Mouse (Mus musculus): ENCODE measurements around the gene 1700030K09Rik.

Gene 1700030K09Rik

DNA sequence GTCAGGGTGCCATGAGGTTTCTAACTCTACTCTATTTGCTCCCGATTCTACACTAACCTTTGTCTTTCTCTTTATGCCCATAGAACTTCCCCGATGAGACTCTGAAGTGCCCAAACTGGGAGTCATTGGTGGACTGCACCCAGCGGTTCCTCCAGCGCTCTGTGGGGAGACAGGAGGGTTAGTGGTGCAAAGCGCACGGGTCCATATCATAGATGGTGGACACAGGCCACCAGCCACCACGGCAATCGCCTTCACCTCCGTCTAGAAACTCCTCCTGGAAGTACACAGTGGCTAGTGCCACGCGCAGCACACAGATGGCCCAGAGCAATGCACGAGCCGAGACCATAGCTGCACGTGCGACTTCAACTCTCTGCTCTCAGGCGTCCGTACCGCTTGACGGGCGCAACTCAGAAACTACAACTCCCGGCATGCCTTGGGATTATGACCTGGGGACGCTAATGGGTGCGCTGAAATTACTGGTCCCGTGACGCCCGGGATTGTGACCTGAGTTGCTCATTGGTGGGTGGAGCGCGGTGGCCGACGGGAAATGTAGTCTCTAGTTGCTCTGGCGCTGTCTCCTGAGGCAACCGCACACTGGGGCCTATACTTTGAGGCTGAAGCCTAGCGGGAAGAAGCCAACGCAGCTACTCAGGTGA is at the start of gene 1700030K09Rik, which contains the start of gene Calr3:
Gene 1700030K09Rik (plus strand): TSS at position 543 of the 656 bp plus-strand sequence.
Gene Calr3 (minus strand): TSS at position 533 of the 656 bp plus-strand sequence.
- ATAC-seq (ENCODE audit: insufficient number of reproducible peaks, low FRiP score, low TSS enrichment), result peak; percentile 100

DNA sequence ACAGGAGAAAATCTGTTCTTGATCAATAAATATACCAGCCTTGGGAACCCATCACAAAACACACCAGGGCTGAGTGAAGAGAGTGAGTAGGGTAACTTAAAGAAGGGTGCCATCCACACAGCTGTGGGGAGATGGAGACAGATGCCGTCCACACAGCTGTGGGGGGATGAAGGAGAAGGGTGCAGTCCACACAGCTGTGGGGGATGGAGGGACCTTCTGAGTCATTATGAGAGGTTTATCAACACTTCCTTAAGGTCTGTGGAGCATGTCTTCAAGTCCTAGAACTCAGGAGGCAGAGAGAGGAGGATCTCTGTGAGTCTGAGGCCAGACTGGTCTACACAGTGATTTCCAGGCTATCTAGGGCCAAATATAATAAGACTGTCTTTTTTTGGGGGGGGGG is 42.3 kb upstream of the 1700030K09Rik start:
- ATAC-seq (ENCODE audit: insufficient number of reproducible peaks, low FRiP score, low TSS enrichment), result no peak

DNA sequence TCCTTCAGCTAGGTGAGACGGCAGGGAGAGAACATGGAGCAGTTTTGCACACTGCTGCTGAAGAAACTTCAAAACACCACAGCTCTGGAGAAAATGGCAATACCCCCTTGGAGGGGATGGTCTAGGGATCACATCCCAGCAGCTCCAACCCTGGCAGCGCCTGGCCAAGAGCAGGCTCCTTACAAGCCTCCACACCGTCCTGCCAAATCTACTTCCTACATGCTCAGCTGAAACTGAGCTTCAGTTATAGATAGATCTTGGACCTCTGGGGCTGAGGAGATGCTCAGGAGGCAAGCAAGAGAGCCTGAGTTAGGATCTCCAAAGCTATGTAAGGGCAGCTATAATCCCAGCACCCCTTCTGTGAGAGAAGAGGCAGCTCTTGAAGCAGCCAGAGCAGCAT is 40.7 kb upstream of the 1700030K09Rik start:
- ATAC-seq (ENCODE audit: insufficient number of reproducible peaks, low FRiP score, low TSS enrichment), result no peak

DNA sequence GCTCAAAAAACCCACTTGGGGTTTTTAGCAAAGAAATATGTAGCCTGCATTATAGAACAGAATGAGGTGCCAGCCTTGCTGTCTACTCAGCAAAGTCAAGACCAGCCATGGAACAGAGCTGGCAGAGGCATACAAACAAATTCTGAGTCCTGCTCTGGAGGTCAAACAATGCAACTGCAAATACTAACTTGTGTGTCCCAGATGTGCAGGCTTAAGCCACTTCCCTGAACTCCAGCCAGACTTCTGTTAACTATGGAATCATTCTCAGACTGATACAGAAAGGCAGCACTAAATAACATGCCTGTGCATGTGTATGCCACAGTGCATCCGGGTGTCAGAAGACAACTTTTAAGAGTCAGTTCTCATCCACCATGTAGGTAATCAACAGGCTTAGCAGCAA is 35.8 kb upstream of the 1700030K09Rik start:
- no peak for ATAC-seq (ENCODE audit: insufficient number of reproducible peaks, low FRiP score, low TSS enrichment)

DNA sequence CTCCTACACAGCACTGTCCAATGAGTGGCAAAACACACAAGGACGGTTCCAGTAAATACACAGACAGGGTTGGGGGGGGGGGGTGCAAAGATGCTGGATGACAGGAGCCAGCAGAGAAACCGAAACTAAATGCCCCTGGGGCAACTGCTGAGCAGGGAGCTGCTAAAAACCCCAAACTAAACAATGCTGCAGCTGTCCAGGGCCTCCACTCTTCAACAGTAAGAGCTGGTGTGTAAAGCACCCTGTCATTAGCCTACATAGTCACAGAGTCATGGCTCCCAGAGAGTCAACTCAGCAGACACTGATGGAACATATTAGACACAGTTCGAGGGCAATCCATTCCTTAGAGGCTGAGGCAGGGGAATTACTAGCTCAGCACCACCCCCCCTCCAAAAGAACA is 34.2 kb upstream of the 1700030K09Rik start:
- ATAC-seq (ENCODE audit: insufficient number of reproducible peaks, low FRiP score, low TSS enrichment), result no peak

DNA sequence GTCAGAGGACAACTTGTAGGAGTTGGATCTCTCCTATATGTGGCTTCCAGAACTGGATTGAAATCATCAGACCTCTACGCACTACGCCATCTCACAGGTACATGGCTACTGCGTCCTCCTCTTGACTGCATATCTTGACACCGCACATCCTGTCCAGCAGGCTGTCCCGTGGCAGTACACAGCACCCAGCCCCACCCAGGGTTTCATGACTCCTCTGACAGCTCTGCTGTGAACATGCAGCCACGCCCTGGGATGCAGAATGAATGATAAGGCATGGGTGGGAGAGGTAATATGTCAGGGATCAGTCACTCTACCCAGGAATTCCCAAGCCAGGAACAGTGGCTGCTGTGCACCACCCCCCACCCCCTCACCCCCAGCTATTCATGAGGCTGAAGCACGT is 29.8 kb upstream of the 1700030K09Rik start:
- no peak for ATAC-seq (ENCODE audit: insufficient number of reproducible peaks, low FRiP score, low TSS enrichment)

DNA sequence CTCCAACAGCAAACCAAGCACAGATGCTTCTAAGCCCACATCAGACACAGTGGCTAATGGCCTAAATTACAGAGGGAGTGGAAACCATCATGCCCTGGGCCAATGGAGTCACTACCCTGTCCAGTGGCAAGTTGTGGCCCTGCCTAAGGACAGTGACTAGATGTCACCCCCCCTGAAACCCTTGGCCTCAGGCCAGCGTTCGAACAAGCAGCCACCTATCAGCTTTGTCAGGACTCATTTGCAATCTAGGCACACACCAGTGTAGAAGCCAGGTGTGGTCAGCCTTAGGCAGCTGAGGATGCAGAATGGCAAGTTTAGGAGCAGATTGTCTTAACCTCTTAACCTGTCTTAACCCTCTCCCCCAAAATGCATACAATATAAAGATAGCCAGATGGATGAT is 28.4 kb upstream of the 1700030K09Rik start:
- no peak for ATAC-seq (ENCODE audit: insufficient number of reproducible peaks, low FRiP score, low TSS enrichment)

DNA sequence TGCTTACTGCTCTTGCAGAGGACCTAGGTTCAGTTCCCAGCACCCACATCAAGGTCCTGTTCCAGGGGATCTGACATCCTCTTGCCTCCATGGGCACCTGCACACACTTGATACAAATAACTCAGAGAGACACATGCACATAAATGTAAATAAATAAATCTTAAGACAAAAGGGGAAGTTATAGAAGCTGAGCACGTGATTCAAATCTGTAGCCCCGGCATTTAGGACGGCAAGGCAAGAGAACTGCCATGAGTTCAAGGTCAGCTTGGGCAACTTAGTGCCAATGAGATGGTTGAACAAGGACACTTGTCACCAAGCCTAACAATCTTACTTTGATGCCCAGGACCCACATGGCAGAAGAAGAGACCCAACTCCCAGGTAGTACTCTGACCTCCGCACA is 25.6 kb upstream of the 1700030K09Rik start:
- ATAC-seq (ENCODE audit: insufficient number of reproducible peaks, low FRiP score, low TSS enrichment), result no peak

DNA sequence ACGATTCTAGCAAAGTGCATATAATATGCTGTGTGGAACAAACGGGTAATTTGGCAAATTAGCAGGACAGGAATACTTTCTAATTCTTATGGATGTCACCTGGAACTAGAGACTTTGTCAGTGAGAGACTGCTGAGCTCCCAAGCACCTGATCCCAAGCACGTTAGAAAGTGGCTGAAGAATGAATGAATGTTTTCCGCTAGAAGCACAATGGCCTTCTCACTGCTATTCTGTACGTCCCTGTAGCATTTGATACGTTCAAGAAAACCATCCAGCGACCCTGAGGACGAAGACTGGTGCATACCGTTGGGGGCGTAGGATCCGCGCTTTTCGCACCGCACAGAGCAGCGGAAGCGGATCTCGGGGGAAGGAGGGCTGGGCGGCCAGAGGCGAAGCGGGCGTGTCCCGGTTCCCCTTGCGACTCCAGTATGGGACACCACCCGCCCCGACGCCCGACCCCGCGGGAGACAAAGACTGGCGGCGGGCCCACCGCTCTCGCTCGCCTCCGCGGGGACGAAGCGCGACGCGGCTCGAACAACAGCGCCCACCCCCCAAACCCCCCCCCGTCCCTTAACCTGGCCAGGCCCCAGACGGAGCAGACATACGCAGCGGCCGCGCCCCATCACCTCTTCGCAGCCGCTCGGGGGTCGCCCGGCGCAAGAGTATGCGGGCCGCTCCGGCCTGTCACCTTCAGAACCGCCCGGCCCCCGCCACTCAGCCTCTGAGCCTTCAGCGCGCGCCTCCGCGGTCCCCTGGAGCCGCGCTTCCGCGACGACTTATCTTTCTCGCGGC is 22.9 kb upstream of the 1700030K09Rik start:
- no peak for ATAC-seq (ENCODE audit: insufficient number of reproducible peaks, low FRiP score, low TSS enrichment)

DNA sequence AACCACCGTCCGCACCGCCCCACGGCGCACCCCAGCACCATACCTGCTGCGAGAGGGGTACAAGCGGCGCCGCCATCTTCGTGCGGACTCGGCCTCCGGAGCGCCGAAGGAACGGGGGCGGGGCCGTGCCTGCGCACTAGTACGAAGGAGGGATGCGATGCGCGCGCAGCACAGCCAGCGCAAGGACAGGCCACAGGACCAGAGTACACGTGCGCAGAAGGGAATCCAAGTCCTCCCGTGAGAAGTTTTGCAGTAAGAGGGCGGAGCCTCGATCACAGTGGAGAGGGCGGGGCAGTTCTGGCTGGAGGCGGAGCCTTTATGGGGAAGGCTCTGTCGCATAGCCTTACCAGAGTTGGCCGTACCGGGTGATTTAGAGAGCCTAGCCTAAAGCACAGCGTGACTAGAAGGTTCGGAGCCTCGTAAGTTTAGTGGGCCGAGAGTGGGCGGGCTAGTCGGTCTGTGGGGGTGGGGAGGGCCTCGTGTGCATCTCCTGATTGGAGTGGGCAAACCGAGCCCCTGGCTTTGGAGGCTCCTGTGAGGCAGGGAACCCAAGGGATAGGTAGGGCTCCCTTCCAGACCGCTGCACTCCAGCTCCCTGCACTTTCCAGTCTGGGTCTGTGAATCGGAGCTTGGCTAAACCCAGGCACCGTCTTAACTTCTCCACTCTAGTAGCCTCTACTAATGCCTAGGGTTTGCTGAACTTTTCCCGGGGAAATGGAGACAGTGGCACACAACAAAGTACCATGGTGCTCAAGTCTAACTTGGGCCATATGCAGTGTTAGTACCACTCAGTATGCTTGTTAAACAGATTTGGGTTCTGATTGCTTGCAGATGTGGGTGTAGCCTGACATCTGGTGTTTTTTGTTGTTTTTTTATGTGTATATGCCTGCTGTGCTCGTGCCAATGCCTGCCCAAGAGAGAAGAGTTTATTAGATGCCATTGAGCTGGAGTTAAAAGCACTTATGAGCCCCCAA is 22.0 kb upstream of the 1700030K09Rik start, which contains the start of gene Eps15l1:
Gene Eps15l1 (minus strand): TSS at position 99 of the 974 bp plus-strand sequence.
- ATAC-seq (ENCODE audit: insufficient number of reproducible peaks, low FRiP score, low TSS enrichment), result peak; percentile 92

DNA sequence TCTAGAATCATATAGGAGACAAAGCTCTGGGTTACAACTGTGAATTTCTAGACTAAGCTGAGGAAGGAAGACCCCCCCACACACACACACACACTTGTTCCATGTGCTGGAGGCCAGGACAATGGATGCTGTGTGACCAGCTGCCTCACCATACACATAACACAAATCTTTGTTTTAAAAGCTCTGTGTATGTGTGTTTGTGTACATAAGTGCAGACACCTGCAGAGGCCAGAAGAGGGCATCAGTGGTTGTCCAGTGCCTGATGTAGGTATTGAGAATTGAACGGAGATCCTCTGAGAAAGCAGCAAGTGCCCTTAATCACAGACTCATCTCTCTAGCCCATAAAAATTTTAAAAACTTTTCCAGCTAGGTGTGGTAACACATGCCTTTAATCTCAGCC is 20.8 kb upstream of the 1700030K09Rik start:
- ATAC-seq (ENCODE audit: insufficient number of reproducible peaks, low FRiP score, low TSS enrichment), result no peak

DNA sequence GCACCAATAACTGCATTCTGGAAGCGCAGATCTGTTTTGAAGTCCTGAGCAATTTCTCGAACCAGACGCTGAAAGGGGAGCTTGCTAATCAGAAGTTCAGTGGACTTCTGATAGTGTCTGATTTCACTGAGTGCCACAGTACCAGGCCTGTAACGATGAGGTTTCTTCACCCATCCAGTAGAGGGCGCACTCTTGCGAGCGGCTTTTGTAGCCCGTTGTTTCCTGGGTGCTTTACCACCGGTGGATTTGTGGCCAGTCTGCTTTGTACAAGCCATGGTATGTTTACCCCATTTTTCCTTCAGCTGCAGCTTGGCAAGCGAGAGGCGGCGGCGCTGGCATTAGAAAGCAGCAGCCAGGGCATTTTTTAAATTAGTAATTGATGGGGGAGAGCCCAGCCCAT is 14.0 kb upstream of the 1700030K09Rik start:
- ATAC-seq (ENCODE audit: insufficient number of reproducible peaks, low FRiP score, low TSS enrichment), result no peak

DNA sequence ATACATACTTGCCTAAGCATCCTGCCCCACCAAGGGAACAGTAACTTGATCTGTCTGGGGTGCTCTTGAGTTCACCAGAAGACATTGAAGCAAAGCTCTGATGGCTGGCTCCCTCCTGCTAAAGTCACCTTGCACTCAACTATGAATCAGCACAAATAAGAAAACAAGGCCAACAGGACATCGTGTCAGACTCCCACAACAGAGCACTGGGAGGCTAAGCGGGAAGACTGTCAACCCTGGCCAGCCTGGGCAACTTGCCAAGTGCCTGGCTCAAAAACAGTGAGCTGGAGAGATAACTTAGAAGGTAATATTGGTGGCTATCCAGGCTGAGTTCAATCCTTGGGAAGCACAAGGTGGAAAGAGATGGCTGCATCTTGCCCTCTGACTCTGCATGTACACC is 8.7 kb upstream of the 1700030K09Rik start:
- no peak for ATAC-seq (ENCODE audit: insufficient number of reproducible peaks, low FRiP score, low TSS enrichment)

DNA sequence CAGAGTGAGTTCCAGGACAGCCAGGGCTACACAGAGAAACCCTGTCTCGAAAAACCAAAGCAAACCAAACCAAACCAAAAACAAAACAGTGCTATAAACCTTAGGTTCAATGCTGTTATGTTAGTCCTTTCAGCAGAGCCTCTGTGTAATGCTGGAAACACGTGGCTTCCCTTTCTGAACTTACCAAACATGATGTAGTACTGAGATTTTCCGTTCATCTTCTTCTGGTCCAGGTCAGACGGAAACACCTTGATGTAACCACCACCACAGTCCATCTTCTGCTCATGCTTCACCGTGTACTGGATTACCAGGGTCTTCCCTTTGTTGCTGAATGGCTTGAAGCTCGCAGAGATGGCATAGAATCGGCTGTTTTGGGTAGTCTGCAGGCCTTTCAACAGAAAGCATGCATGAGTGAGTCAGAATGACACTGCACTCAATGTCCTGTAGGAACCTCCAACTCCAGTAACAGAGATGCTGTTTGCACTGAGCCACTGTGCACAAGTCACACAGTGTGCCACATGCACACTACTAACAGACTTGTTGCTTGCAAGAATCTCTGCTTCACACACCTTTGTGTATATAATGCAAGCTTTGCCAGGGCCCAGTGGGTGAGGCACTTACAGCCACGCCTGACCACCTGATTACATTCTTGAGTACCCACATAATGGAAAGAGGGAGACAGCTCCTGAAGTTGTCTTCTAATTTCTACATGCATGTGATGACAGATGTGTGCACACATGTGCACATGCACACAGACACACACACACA is 5.2 kb upstream of the 1700030K09Rik start:
- no peak for ATAC-seq (ENCODE audit: insufficient number of reproducible peaks, low FRiP score, low TSS enrichment)

DNA sequence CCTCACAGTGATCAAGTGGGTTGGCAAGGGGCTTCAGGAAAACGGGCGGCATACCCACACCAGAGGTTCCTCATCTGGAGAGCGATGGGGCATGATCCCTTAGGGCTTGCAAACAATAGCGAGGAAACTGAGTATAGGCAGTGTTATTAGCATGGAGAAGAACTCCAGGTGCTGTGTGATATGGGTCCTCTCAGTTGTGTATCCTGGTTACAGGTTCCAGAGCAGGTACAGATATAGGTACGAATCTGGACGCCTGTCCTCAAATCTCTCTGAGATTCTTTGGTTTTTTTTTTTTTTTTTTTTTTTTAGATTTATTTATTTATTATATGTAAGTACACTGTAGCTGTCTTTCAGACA is 292 bp downstream of the 1700030K09Rik start:
- ATAC-seq (ENCODE audit: insufficient number of reproducible peaks, low FRiP score, low TSS enrichment), result no peak

DNA sequence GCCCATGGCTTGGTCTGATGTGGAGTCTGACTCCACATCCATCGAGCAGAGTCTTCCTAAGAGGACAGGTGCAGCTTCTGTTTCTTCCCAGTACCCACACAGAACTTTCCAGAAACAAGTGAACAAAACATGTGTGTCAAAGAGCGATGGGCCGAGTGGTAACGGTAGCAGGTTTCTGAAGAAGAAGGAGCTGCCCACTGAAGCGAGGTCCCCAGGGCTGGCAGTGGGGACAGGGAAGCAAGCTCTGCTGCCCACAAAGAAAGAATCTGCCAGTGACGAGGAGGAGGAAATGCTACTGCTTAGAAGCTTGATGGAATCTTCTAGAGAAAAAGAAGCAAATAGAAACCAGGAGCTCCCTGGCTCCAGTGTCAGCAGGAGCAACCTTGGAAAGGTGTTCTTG is 1.4 kb downstream of the 1700030K09Rik start:
- ATAC-seq (ENCODE audit: insufficient number of reproducible peaks, low FRiP score, low TSS enrichment), result no peak

DNA sequence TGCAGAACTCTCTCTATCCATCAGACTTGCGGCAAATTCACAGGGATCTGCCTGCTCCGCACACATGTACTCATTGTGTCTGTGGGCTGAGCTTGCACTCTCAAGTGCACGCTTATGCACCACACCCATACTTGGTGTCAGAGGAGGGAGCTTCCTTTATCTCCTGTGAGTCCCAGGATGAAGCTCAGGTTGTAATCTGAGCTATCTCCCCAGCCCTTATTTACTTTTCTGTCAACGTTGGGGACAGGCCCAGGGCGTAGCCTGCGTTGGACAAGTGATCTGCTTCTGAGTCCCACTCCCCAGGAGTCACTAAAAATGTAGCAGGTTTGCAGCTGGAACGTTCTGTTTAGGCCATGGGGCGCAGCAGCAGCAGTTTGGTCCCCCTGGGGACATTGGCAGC is 7.8 kb downstream of the 1700030K09Rik start:
- no peak for ATAC-seq (ENCODE audit: insufficient number of reproducible peaks, low FRiP score, low TSS enrichment)

DNA sequence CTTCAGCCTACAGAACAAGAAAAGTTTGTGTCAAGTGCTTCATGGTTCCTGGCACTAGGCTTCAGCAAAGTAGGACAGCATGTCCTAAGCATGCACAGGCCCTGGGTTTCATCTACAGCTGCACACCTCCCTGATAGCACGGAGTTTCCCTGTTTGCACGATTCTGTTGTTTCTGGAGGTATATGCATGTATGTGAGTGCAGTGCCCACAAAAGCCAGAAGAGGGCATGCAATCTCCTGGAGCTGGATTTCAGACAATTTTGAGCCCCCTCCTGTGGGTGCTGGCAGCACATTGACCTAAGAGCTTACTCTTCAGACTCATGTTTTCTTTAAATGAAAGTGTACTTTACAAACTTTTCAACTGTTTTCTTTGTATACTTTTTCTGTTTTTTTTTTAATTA is 10.2 kb downstream of the 1700030K09Rik start:
- no peak for ATAC-seq (ENCODE audit: insufficient number of reproducible peaks, low FRiP score, low TSS enrichment)

DNA sequence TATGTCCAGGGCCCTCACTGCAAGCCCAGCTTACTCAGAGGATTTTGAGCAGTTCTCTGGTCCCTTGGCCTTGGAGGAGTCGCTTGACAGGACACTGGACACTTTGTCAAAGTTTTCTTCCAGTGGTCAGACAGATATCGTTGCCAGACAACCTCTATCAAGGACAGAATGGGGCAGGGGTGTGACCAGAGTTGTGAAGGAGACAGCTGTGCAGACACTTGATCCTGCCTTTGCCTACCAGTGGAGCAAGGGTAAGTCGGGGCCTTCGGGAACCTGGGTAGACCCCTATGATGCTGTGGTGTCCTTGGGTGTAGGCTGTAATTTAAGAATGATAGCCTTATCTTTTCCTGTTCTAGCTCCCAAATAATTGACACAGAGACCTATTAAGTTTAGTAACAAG is 11.6 kb downstream of the 1700030K09Rik start:
- no peak for ATAC-seq (ENCODE audit: insufficient number of reproducible peaks, low FRiP score, low TSS enrichment)

DNA sequence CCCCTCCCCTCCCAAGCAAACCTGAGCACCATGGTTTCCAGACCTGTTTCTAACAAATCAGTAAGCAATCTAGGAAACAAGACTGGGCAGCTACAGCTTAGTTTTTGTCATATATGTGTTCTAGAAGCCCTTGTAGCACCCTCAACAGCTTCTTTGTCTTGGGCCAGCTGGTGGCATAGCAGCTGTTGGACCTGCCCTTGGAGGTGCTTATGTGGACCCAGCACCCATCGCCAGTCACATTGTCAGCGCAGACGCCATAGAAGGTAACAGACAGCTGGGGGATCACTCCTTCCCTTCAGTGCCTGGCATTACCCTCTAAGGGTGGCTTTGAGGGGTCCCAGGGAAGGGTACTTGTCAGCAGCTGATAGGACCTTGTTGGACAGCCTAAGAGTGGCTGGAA is 14.1 kb downstream of the 1700030K09Rik start:
- no peak for ATAC-seq (ENCODE audit: insufficient number of reproducible peaks, low FRiP score, low TSS enrichment)
